Mouse (Mus musculus) CD4-positive, CD25-positive, alpha-beta regulatory T cell, adult 9 weeks (primary cell): ENCODE data around the gene Ubtd2. TPM values are rescaled to one million over a fixed set of nuclear protein-coding genes. Genes with fewer than 3 reads are reported as not detected.

Experiments used
- polyA plus RNA-seq: library from polyadenylated mRNA; unstranded; fragments of 100-300 nt; shearing (Covaris generic); gene quantifications from one replicate; pipeline ENCODE4 v1.2.1, GENCODE M21; 2017

Gene Ubtd2
- polyA plus RNA-seq, result 2.5 TPM

GRCm38 (mm10) chr11:32454800-32455506 lies at the start of gene Ubtd2:
Ubtd2 (plus strand) TSS chr11:32455370.

GRCm38 (mm10) chr11:32531871-32532764 lies 76.9 kb downstream of the Ubtd2 start, which contains the start of gene Efcab9:
Efcab9 (minus strand) TSS chr11:32532081.

GRCm38 (mm10) chr11:32532765-32533481 lies 77.8 kb downstream of the Ubtd2 start, which contains the start of gene Stk10:
Stk10 (plus strand) TSS chr11:32533305.

Other genes starting within 250 kb of the Ubtd2 start
- gene Snrnp25, start 250.0 kb upstream of the Ubtd2 start, polyA plus RNA-seq, result 55.7 TPM
- gene Rhbdf1, start 233.1 kb upstream of the Ubtd2 start, polyA plus RNA-seq, result 0.58 TPM
- gene Mpg, start 228.9 kb upstream of the Ubtd2 start, polyA plus RNA-seq, result 41.0 TPM
- 82.0 TPM for gene Nprl3, start 187.7 kb upstream of the Ubtd2 start, polyA plus RNA-seq
- not detected for gene Hba-x, start 179.0 kb upstream of the Ubtd2 start, polyA plus RNA-seq
- gene Hba-a1, start 171.9 kb upstream of the Ubtd2 start, polyA plus RNA-seq, result 55.9 TPM
- gene Hbq1b, start 168.4 kb upstream of the Ubtd2 start, polyA plus RNA-seq, result not detected
- 81.6 TPM for gene Hba-a2, start 158.9 kb upstream of the Ubtd2 start, polyA plus RNA-seq
- not detected for gene Hbq1a, start 155.3 kb upstream of the Ubtd2 start, polyA plus RNA-seq
- gene Sh3pxd2b, start 107.5 kb upstream of the Ubtd2 start, polyA plus RNA-seq, result not detected
- 1.9 TPM for gene Efcab9, start 76.7 kb downstream of the Ubtd2 start, polyA plus RNA-seq
- 342 TPM for gene Stk10, start 77.9 kb downstream of the Ubtd2 start, polyA plus RNA-seq
- gene Fbxw11, start 187.4 kb downstream of the Ubtd2 start, polyA plus RNA-seq, result 25.9 TPM